Mouse (Mus musculus) neutrophil, adult 5-6 weeks (primary cell): ENCODE measurements around the gene Cracr2a. TPM values are rescaled to one million over a fixed set of nuclear protein-coding genes. Genes with fewer than 3 reads are reported as not detected.

ENCODE experiments used
- ATAC-seq: fragments of 151-379, 151-347 bp; 2 replicates; pipeline ENCODE4 v1.8.0; 2017; ENCODE audit warnings: mild to moderate bottlenecking, moderate TSS enrichment; ENCODE audit not compliant: insufficient number of reproducible peaks, poor library complexity, low FRiP score, severe bottlenecking; ENCODE audit errors: extremely low read depth
- total RNA-seq: library from RNA; stranded (forward); fragments of 200-1000 nt; gene quantifications from 2 replicates; pipeline ENCODE4 v1.2.3, GENCODE M21; 2017

Cracr2a gene
- total RNA-seq, 1 experiment from 2014 or later = 9.9 TPM

GRCm38 (mm10) chr6:127672071-127672470 is 110.9 kb downstream of the Cracr2a start:
- ATAC-seq = no peak

- no peak for ATAC-seq
These were observed 115.7 kb downstream of the Cracr2a start for GRCm38 (mm10) chr6:127676866-127677265.

- no peak for ATAC-seq
These were observed 117.2 kb downstream of the Cracr2a start for GRCm38 (mm10) chr6:127678320-127678719.

GRCm38 (mm10) chr6:127678998-127679397 is 117.9 kb downstream of the Cracr2a start:
- ATAC-seq = no peak

- no peak for ATAC-seq
These were observed 119.6 kb downstream of the Cracr2a start for GRCm38 (mm10) chr6:127680784-127681183.

GRCm38 (mm10) chr6:127683561-127683960 is 122.4 kb downstream of the Cracr2a start:
- no peak for ATAC-seq

- no peak for ATAC-seq
These were observed 123.8 kb downstream of the Cracr2a start for GRCm38 (mm10) chr6:127684981-127685380.

GRCm38 (mm10) chr6:127687181-127687860 is 126.2 kb downstream of the Cracr2a start:
- ATAC-seq = no peak

GRCm38 (mm10) chr6:127692298-127692697 is 131.2 kb downstream of the Cracr2a start:
- ATAC-seq = no peak

- ATAC-seq = no peak
These were observed 132.5 kb downstream of the Cracr2a start for GRCm38 (mm10) chr6:127693681-127694080.

GRCm38 (mm10) chr6:127701036-127701783 is 140.1 kb downstream of the Cracr2a start:
- no peak for ATAC-seq

GRCm38 (mm10) chr6:127708218-127708628 is 147.1 kb downstream of the Cracr2a start:
- ATAC-seq = no peak

- no peak for ATAC-seq
These were observed 153.8 kb downstream of the Cracr2a start for GRCm38 (mm10) chr6:127714906-127715305.

- ATAC-seq = no peak
These were observed 154.3 kb downstream of the Cracr2a start for GRCm38 (mm10) chr6:127715428-127715827.

- ATAC-seq = no peak
These were observed 156.3 kb downstream of the Cracr2a start for GRCm38 (mm10) chr6:127717239-127718137.

- no peak for ATAC-seq
These were observed 158.7 kb downstream of the Cracr2a start for GRCm38 (mm10) chr6:127719875-127720274.

GRCm38 (mm10) chr6:127723126-127723525 is 162.0 kb downstream of the Cracr2a start:
- ATAC-seq = no peak
